Mouse (Mus musculus) lung, postnatal 4 days (tissue): ENCODE results near the gene Prss46.

Experiments used
- DNase-seq, 2 experiments: peaks; one replicate each; pipeline ENCODE4 v3.0.0; 2021

The Prss46 gene

DNA sequence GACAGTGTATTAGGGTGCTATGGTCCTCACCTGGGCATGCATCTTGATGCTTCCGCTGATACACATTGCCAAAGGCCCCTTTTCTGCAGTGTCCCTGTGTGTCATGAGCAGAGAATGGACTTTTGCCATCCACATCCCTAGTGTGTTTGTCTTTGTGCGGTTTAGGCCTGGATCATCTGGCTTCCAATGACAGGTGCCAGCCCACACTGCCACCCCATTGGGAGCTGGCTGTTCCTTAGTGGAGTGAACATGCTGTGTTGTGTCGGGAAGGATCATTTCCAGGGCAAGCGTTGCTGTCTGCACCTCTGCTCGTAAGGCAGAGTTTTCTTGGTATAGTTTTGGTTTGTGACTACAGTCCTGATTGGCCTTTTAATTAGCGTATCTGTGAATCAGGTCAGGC, 56.9 kb downstream of the Prss46 start:
- DNase-seq = no peak

DNA sequence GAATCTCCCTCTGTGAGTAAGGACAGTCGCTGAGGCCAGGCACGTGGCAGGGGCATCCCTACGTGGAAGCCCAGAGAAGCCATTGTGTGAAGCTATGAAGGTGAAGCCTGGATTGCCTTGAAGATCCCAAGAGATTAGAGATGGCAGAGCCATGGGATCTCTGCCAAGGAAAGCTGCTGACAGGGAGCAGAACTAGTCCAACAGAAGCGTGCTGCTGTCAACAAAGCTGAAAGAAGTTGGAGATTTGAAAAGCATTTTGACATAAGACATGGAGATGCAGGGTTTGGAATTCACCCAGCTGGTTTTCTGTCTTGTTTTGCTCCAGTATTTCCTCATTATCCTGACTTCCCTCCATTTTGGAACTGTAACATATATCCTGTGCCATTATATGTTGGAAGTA, 58.0 kb downstream of the Prss46 start:
- DNase-seq = no peak
